Mouse (Mus musculus) heart, embryonic 11.5 days (tissue): ENCODE measurements at regions not wholly inside any gene's neighbourhood (a gene's known extent, or its start where the extent isn't known, plus 50 kb on each side); places are given as distances from the start of the nearest gene placed in this dataset.

Source experiments
- ATAC-seq: fragments of 200-750 bp; cut with Nextera tagmentation; replicated peaks from 2 replicates; pipeline ENCODE4 v1.8.0; 2017; ENCODE audit warnings: moderate library complexity; ENCODE audit not compliant: insufficient number of reproducible peaks, low FRiP score, low TSS enrichment
- H3K27ac ChIP-seq: fragments of 300-500 bp; sonication (generic); 2 replicates; pipeline ENCODE4 v1.5.1; 2014; ENCODE audit warnings: mild to moderate bottlenecking, low read depth, low read length
- H3K27me3 ChIP-seq: fragments of 300-500 bp; sonication (generic); 2 replicates; pipeline ENCODE4 v1.6.1; 2014; ENCODE audit warnings: mild to moderate bottlenecking, low read length, mixed read lengths; ENCODE audit not compliant: control insufficient read depth, insufficient read depth
- H3K36me3 ChIP-seq: fragments of 300-500 bp; sonication (generic); 2 replicates; pipeline ENCODE4 v1.6.1; 2014; ENCODE audit warnings: mild to moderate bottlenecking, low read length, moderate library complexity, mixed read lengths; ENCODE audit not compliant: control insufficient read depth, insufficient read depth
- H3K4me1 ChIP-seq: fragments of 300-500 bp; sonication (generic); 2 replicates; pipeline ENCODE4 v1.6.1; 2014; ENCODE audit warnings: low read length; ENCODE audit not compliant: control insufficient read depth, insufficient read depth
- H3K4me2 ChIP-seq: fragments of 300-500 bp; sonication (generic); 2 replicates; pipeline ENCODE4 v1.6.1; 2014; ENCODE audit warnings: mild to moderate bottlenecking, moderate library complexity
- H3K4me3 ChIP-seq: fragments of 300-500 bp; sonication (generic); 2 replicates; pipeline ENCODE4 v1.5.1; 2014; ENCODE audit warnings: low read depth, low read length
- H3K9ac ChIP-seq: fragments of 300-500 bp; sonication (generic); 2 replicates; pipeline ENCODE4 v1.6.1; 2014; ENCODE audit warnings: mild to moderate bottlenecking, low read depth, low read length, moderate library complexity
- H3K9me3 ChIP-seq: fragments of 300-500 bp; sonication (generic); replicated peaks from 2 replicates; pipeline ENCODE4 v1.6.1; 2016; ENCODE audit warnings: low read length; ENCODE audit not compliant: control insufficient read depth
- WGBS: fragments of 180-500 bp; shearing (Covaris S2); extraction: QIAGEN DNeasy Blood & Tissue Kit; methylation state at CpG from one replicate; pipeline ENCODE4 v1.1.7; 2014; ENCODE audit not compliant: insufficient replicate concordance; 5-methylcytosine and 5-hydroxymethylcytosine counted together

- Histone ChIP-seq H3K27me3 (no peaks in the 10 kb centered on the region), H3K9me3 (no peaks in the 10 kb centered on the region), H3K4me3 (no peak overlapping the region), H3K4me2 (no peak overlapping the region), H3K27ac (no peak overlapping the region), H3K36me3 (no peaks in the 10 kb centered on the region), H3K4me1 (no peaks in the 10 kb centered on the region), H3K9ac (no peak overlapping the region)
- no peak for ATAC-seq
- WGBS, result 74% methylated on average over 2 of the region's 2 CpGs
These were observed 118.4 kb downstream of the Srek1 start for GRCm38 (mm10) chr13:103655966-103656365.

GRCm38 (mm10) chr13:103653216-103653615, 121.2 kb downstream of the Srek1 start:
- 79% methylated on average over 4 of the region's 4 CpGs for WGBS
- Histone ChIP-seq H3K4me2 (no peak overlapping the region), H3K27ac (no peak overlapping the region), H3K4me1 (no peaks in the 10 kb centered on the region), H3K9ac (no peak overlapping the region), H3K4me3 (no peak overlapping the region), H3K27me3 (no peaks in the 10 kb centered on the region), H3K9me3 (no peaks in the 10 kb centered on the region), H3K36me3 (no peaks in the 10 kb centered on the region)
- ATAC-seq, result no peak

GRCm38 (mm10) chr13:103649383-103649782, 125.0 kb downstream of the Srek1 start:
- 82% methylated on average over 3 of the region's 3 CpGs for WGBS
- Histone ChIP-seq H3K4me1 (no peaks in the 10 kb centered on the region), H3K36me3 (no peaks in the 10 kb centered on the region), H3K9me3 (no peaks in the 10 kb centered on the region), H3K4me3 (no peak overlapping the region), H3K9ac (no peak overlapping the region), H3K4me2 (no peak overlapping the region), H3K27me3 (no peaks in the 10 kb centered on the region), H3K27ac (no peak overlapping the region)
- ATAC-seq, result no peak

- WGBS, result 75% methylated on average over 4 of the region's 4 CpGs
- Histone ChIP-seq H3K27me3 (no peaks in the 10 kb centered on the region), H3K36me3 (no peaks in the 10 kb centered on the region), H3K4me1 (no peaks in the 10 kb centered on the region), H3K9ac (no peak overlapping the region), H3K4me2 (no peak overlapping the region), H3K4me3 (no peak overlapping the region), H3K27ac (no peak overlapping the region), H3K9me3 (no peaks in the 10 kb centered on the region)
- ATAC-seq, result no peak
These were observed 126.4 kb downstream of the Srek1 start for GRCm38 (mm10) chr13:103648016-103648415.

GRCm38 (mm10) chr13:103646035-103646434, 128.4 kb downstream of the Srek1 start:
- 34% methylated on average over 4 of the region's 4 CpGs for WGBS
- H3K9me3 ChIP-seq, result no peaks in the 10 kb centered on the region
- H3K4me2 ChIP-seq, result no peak overlapping the region
- H3K9ac ChIP-seq, result no peak overlapping the region
- no peak for ATAC-seq
- H3K4me3 ChIP-seq, result no peak overlapping the region
- no peaks in the 10 kb centered on the region for H3K4me1 ChIP-seq
- no peak overlapping the region for H3K27ac ChIP-seq
- H3K27me3 ChIP-seq, result no peaks in the 10 kb centered on the region
- no peaks in the 10 kb centered on the region for H3K36me3 ChIP-seq

- no peaks in the 10 kb centered on the region for H3K4me1 ChIP-seq
These were observed 130.2 kb downstream of the Srek1 start for GRCm38 (mm10) chr13:103643993-103644722.

GRCm38 (mm10) chr13:103643486-103643885, 130.9 kb downstream of the Srek1 start:
- H3K4me1 ChIP-seq, result no peaks in the 10 kb centered on the region
- no peak overlapping the region for H3K4me2 ChIP-seq
- no peak overlapping the region for H3K9ac ChIP-seq
- WGBS, result 48% methylated on average over 5 of the region's 5 CpGs
- H3K36me3 ChIP-seq, result no peaks in the 10 kb centered on the region
- no peak overlapping the region for H3K4me3 ChIP-seq
- H3K27ac ChIP-seq, result no peak overlapping the region
- no peaks in the 10 kb centered on the region for H3K9me3 ChIP-seq
- no peaks in the 10 kb centered on the region for H3K27me3 ChIP-seq
- ATAC-seq, result no peak

More at GRCm38 (mm10) chr13:103643993-103644722, 130.2 kb downstream of the Srek1 start:
- Histone ChIP-seq H3K4me2 (no peak overlapping the region), H3K9ac (no peak overlapping the region), H3K36me3 (no peaks in the 10 kb centered on the region), H3K4me3 (no peak overlapping the region), H3K9me3 (no peaks in the 10 kb centered on the region), H3K27me3 (no peaks in the 10 kb centered on the region), H3K27ac (no peak overlapping the region)
- 51% methylated on average over 6 of the region's 6 CpGs for WGBS
- ATAC-seq, result no peak

GRCm38 (mm10) chr13:103642542-103643375, 131.6 kb downstream of the Srek1 start:
- H3K4me1 ChIP-seq, result no peaks in the 10 kb centered on the region
- ATAC-seq, result no peak
- H3K9ac ChIP-seq, result no peak overlapping the region
- H3K4me3 ChIP-seq, result no peak overlapping the region
- no peaks in the 10 kb centered on the region for H3K27me3 ChIP-seq
- H3K4me2 ChIP-seq, result no peak overlapping the region
- H3K27ac ChIP-seq, result no peak overlapping the region
- 78% methylated on average over 10 of the region's 10 CpGs for WGBS
- no peaks in the 10 kb centered on the region for H3K9me3 ChIP-seq
- H3K36me3 ChIP-seq, result no peaks in the 10 kb centered on the region
